Mouse (Mus musculus) heart, adult 2 months (tissue): ENCODE results near the gene Dusp16.

Experiments
- CTCF ChIP-seq: fragments of 200-600 bp; IDR thresholded peaks from 2 replicates; pipeline ENCODE4 v1.8.1; 2022; ENCODE audit warnings: antibody characterized with exemption, mild to moderate bottlenecking, moderate library complexity
- EP300 ChIP-seq: fragments of 200-500 bp; IDR thresholded peaks from 2 replicates; pipeline ENCODE4 v1.6.1; 2011; ENCODE audit warnings: low read depth, low read length, control low read depth; ENCODE audit not compliant: insufficient read depth
- POLR2A ChIP-seq: fragments of 200-500 bp; IDR thresholded peaks from 2 replicates; pipeline ENCODE4 v1.6.1; 2011; ENCODE audit warnings: mild to moderate bottlenecking, low read depth, low read length, control low read depth; ENCODE audit not compliant: insufficient read depth

GRCm38 (mm10) chr6:134718668-134719065 is 73.8 kb downstream of the Dusp16 start:
- TF ChIP-seq POLR2A: no peak
- no peak for TF ChIP-seq CTCF
- no peak for TF ChIP-seq EP300
